Mouse (Mus musculus): ENCODE data around the gene Stim1. TPM values are rescaled to one million over a fixed set of nuclear protein-coding genes. Genes with fewer than 3 reads are reported as not detected.
A peak's percentile ranks its signal among the peaks of the same experiment; 100 is the strongest.

The Stim1 gene
- total and polyA plus RNA-seq, 3 experiments, result 10.2 to 26.6 (median 23.9) TPM

- peaks cover 28 to 56% of the 10 kb centered on the region in 2 experiments for H3K4me1 ChIP-seq (ENCODE audit: control insufficient read depth in 1 of 2, insufficient read depth in 2 of 2)
- peaks cover 4% of the 10 kb centered on the region for H3K9me3 ChIP-seq (replicated peaks; ENCODE audit: low read length)
- no peak overlapping the region for H3K4me2 ChIP-seq (ENCODE audit: insufficient read depth, low read depth, poor library complexity, severe bottlenecking)
- H3K36me3 ChIP-seq (replicated peaks in 1 of 2; ENCODE audit: control insufficient read depth in 1 of 2, insufficient read depth in 1 of 2, low read length in 1 of 2), result peaks cover 59 to 94% of the 10 kb centered on the region in 2 experiments
- TF ChIP-seq RCOR1 (conservative IDR thresholded peaks at IDR 0.05; ENCODE audit: low read depth, low read length), result no peak
- no peak for TF ChIP-seq SMC3 (IDR thresholded peaks at IDR 0.05; ENCODE audit: low read depth, low read length)
- no peak for TF ChIP-seq GABPA (IDR thresholded peaks at IDR 0.05; ENCODE audit: insufficient replicate concordance, low read depth, low read length)
- no peak for TF ChIP-seq MYC (IDR thresholded peaks at IDR 0.05; ENCODE audit: low read depth, low read length)
- TF ChIP-seq ELF1 (IDR thresholded peaks at IDR 0.05; ENCODE audit: low read depth, low read length), result no peak
- no peak for TF ChIP-seq MAZ (IDR thresholded peaks at IDR 0.05; ENCODE audit: low read depth, low read length)
- no peak for TF ChIP-seq CHD1 (IDR thresholded peaks at IDR 0.05; ENCODE audit: low read depth, low read length)
- TF ChIP-seq MXI1 (IDR thresholded peaks at IDR 0.05; ENCODE audit: low read depth, low read length), result no peak
- TF ChIP-seq ZMIZ1 (IDR thresholded peaks at IDR 0.05; ENCODE audit: low read depth, low read length), result no peak
- TF ChIP-seq ZC3H11A (IDR thresholded peaks at IDR 0.05; ENCODE audit: low read depth, low read length), result no peak
- no peak for TF ChIP-seq MAFK (IDR thresholded peaks at IDR 0.05; ENCODE audit: insufficient replicate concordance, low read length)
- no peak for TF ChIP-seq USF2 (conservative IDR thresholded peaks at IDR 0.05; ENCODE audit: low read depth, low read length)
- no peak for TF ChIP-seq PAX5 (IDR thresholded peaks at IDR 0.05; ENCODE audit: low read length)
- TF ChIP-seq KAT2A (IDR thresholded peaks at IDR 0.05; ENCODE audit: insufficient replicate concordance, low read length), result no peak
- DNase-seq (ENCODE audit: extremely low read depth), result no peak
- peaks cover 7% of the 10 kb centered on the region; the same call in 1 of the 2 replicates for H3K79me2 ChIP-seq (replicated peaks; ENCODE audit: control insufficient read depth, extremely low read depth, insufficient read depth, poor library complexity, severe bottlenecking)
- H3K27me3 ChIP-seq (replicated peaks), result peaks cover under 1% of the 10 kb centered on the region
- H3K4me3 ChIP-seq (replicated peaks in 1 of 3; ENCODE audit: low read depth in 2 of 3, low read length in 2 of 3, poor library complexity in 1 of 3), result no peak overlapping the region
- 0 out of 2 replicates have a peak overlapping the region, but pooled peaks have one; percentile 8 for H3K27ac ChIP-seq (ENCODE audit: insufficient read depth, low read depth)
- in situ Hi-C loops (cut with MboI; ENCODE audit: low pct_ligation_motif_present, low pct_unique_long_range_greater_than_20kb, low sequenced_read_pairs) (no loop called here), dilution Hi-C loops (cut with MboI; ENCODE audit: extremely low pct_ligation_motif_present, extremely low pct_unique_long_range_greater_than_20kb, low sequenced_read_pairs) (no loop called here)
- H3K9ac ChIP-seq (ENCODE audit: insufficient read depth, low read depth), result no peak overlapping the region
These were observed 28.0 kb upstream of the Stim1 start for GRCm38 (mm10) chr7:102239591-102239990.

- no peak overlapping the region for H3K9ac ChIP-seq (ENCODE audit: insufficient read depth, low read depth)
- no peak for DNase-seq (ENCODE audit: extremely low read depth)
- TF ChIP-seq SIN3A (IDR thresholded peaks at IDR 0.05; ENCODE audit: low read length) (no peak), ZC3H11A (IDR thresholded peaks at IDR 0.05; ENCODE audit: low read depth, low read length) (no peak), MXI1 (IDR thresholded peaks at IDR 0.05; ENCODE audit: low read depth, low read length) (no peak), GABPA (IDR thresholded peaks at IDR 0.05; ENCODE audit: insufficient replicate concordance, low read depth, low read length) (no peak), NELFE (IDR thresholded peaks at IDR 0.05; ENCODE audit: low read depth, low read length) (no peak), ELF1 (IDR thresholded peaks at IDR 0.05; ENCODE audit: low read depth, low read length) (no peak), NRF1 (IDR thresholded peaks at IDR 0.05; ENCODE audit: low read depth, low read length) (no peak), MAFK (IDR thresholded peaks at IDR 0.05; ENCODE audit: insufficient replicate concordance, low read length) (no peak)
- H3K27me3 ChIP-seq (replicated peaks), result no peaks in the 10 kb centered on the region
- H3K79me2 ChIP-seq (replicated peaks; ENCODE audit: control insufficient read depth, extremely low read depth, insufficient read depth, poor library complexity, severe bottlenecking), result peaks cover 33% of the 10 kb centered on the region
- in situ Hi-C loops (cut with MboI; ENCODE audit: low pct_ligation_motif_present, low pct_unique_long_range_greater_than_20kb, low sequenced_read_pairs) (no loop called here), dilution Hi-C loops (cut with MboI; ENCODE audit: extremely low pct_ligation_motif_present, extremely low pct_unique_long_range_greater_than_20kb, low sequenced_read_pairs) (no loop called here)
- no peak overlapping the region for H3K4me2 ChIP-seq (ENCODE audit: insufficient read depth, low read depth, poor library complexity, severe bottlenecking)
- H3K36me3 ChIP-seq (replicated peaks in 1 of 2; ENCODE audit: control insufficient read depth in 1 of 2, insufficient read depth in 1 of 2, low read length in 1 of 2), result peaks cover 46 to 70% of the 10 kb centered on the region in 2 experiments
- H3K9me3 ChIP-seq (replicated peaks; ENCODE audit: low read length), result peaks cover 4% of the 10 kb centered on the region
- peaks cover 51 to 82% of the 10 kb centered on the region in 2 experiments for H3K4me1 ChIP-seq (ENCODE audit: control insufficient read depth in 1 of 2, insufficient read depth in 2 of 2)
- H3K4me3 ChIP-seq (replicated peaks in 1 of 3; ENCODE audit: low read depth in 2 of 3, low read length in 2 of 3, poor library complexity in 1 of 3), result no peak overlapping the region
- no peak overlapping the region for H3K27ac ChIP-seq (ENCODE audit: insufficient read depth, low read depth)
These were observed 25.2 kb upstream of the Stim1 start for GRCm38 (mm10) chr7:102242371-102242770.

Measured in CH12.LX (cell line).